Mouse (Mus musculus): Measurements from ENCODE around the gene Clec10a. TPM values are rescaled to one million over a fixed set of nuclear protein-coding genes. Genes with fewer than 3 reads are reported as not detected.

Clec10a gene
- polyA plus RNA-seq, 1 experiment from 2014 or later, result 1.4 TPM

DNA sequence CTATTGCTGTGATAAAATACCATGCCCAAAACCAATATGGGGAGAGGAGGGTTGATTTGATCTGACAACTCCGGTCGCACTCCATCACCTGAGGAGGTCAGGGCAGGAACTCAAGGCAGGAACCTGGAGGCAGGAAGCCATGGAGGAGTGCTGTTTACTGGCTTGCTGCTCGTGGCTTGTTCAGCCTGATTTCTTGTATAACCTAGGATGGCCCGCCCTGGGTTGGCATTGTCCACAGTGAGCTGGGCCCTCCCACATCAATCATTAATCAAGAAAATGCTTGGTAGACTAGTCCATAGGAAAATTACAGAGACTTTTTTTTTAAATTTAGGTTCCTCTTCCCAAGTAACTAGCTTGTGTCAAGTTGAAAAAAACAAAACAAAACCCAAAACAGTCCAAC, 18.5 kb downstream of the Clec10a start:
- no peak for ATAC-seq (ENCODE audit: low FRiP score, low TSS enrichment)
- Histone ChIP-seq H3K9me3 (ENCODE audit: control insufficient read depth, low read length) (no peaks in the 10 kb centered on the region), H3K27me3 (ENCODE audit: control insufficient read depth, insufficient read depth, low read length) (no peaks in the 10 kb centered on the region), H3K4me1 (ENCODE audit: control insufficient read depth, insufficient read depth, low read length) (no peaks in the 10 kb centered on the region), H3K4me3 (replicated peaks; ENCODE audit: low read depth, low read length) (no peak overlapping the region), H3K4me2 (ENCODE audit: low read length) (no peak overlapping the region), H3K36me3 (ENCODE audit: control insufficient read depth, insufficient read depth, low read length) (no peaks in the 10 kb centered on the region), H3K27ac (replicated peaks; ENCODE audit: low read depth, low read length) (no peak overlapping the region), H3K9ac (replicated peaks; ENCODE audit: low read length) (no peak overlapping the region)
- DNase-seq, result no peak
- WGBS, result 83% methylated on average over 4 of the region's 4 CpGs

GRCm38 (mm10) chr11:70177647-70178046, 21.6 kb downstream of the Clec10a start:
- ATAC-seq (ENCODE audit: low FRiP score, low TSS enrichment), result no peak
- Histone ChIP-seq H3K27ac (replicated peaks; ENCODE audit: low read depth, low read length) (no peak overlapping the region), H3K36me3 (ENCODE audit: control insufficient read depth, insufficient read depth, low read length) (no peaks in the 10 kb centered on the region), H3K4me2 (ENCODE audit: low read length) (no peak overlapping the region), H3K9me3 (ENCODE audit: control insufficient read depth, low read length) (no peaks in the 10 kb centered on the region), H3K4me1 (ENCODE audit: control insufficient read depth, insufficient read depth, low read length) (no peaks in the 10 kb centered on the region), H3K9ac (replicated peaks; ENCODE audit: low read length) (no peak overlapping the region), H3K4me3 (replicated peaks; ENCODE audit: low read depth, low read length) (no peak overlapping the region), H3K27me3 (ENCODE audit: control insufficient read depth, insufficient read depth, low read length) (no peaks in the 10 kb centered on the region)
- no peak for DNase-seq
- WGBS, result 73% methylated on average over 8 of the region's 8 CpGs

DNA sequence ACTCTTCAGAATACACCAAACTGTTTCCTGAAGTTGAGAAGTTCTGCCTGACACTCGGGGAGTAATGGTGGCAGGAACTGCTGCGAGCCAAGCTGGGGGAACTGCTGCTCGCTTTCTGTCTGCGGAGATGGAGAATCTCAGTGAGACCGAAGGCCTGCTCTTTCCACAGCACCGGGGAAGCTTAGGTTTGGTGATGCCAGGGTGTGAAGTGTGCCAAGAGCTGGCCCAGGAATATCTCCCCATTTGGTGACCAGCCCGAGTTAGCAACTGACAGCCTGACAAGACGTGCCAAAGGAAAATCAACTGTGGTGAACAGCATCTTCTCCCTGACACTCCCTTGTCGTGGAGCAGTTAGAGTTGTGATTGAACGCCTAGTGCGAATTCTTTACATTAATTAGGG, 22.3 kb downstream of the Clec10a start:
- no peaks in the 10 kb centered on the region for H3K4me1 ChIP-seq (ENCODE audit: control insufficient read depth, insufficient read depth, low read length)
- no peak overlapping the region for H3K4me2 ChIP-seq (ENCODE audit: low read length)
- 88% methylated on average over 11 of the region's 11 CpGs for WGBS
- DNase-seq (no peak), ATAC-seq (ENCODE audit: low FRiP score, low TSS enrichment) (no peak)
- no peak overlapping the region for H3K9ac ChIP-seq (replicated peaks; ENCODE audit: low read length)
- H3K4me3 ChIP-seq (replicated peaks; ENCODE audit: low read depth, low read length), result no peak overlapping the region
- H3K27ac ChIP-seq (replicated peaks; ENCODE audit: low read depth, low read length), result no peak overlapping the region
- H3K27me3 ChIP-seq (ENCODE audit: control insufficient read depth, insufficient read depth, low read length), result no peaks in the 10 kb centered on the region
- H3K36me3 ChIP-seq (ENCODE audit: control insufficient read depth, insufficient read depth, low read length), result no peaks in the 10 kb centered on the region
- H3K9me3 ChIP-seq (ENCODE audit: control insufficient read depth, low read length), result no peaks in the 10 kb centered on the region

DNA sequence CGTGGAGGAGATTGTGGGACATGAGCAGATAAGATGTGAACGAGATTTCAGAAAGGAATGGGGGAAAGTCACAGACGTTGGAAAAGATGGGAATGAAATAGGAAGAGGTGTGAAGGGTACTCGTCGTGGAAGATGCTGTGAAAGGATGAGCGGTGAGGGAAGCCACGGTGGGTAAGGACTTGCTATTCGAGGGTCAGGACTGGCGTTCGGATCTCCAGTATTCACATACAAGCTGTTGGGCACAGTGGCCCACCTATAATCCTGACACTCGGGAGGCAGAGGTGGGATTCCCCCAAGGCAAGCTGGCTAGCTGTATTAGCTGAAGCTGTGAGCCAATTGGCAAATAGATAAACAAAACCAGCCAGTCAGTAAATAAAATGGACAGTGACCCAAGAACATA, 22.8 kb downstream of the Clec10a start:
- H3K36me3 ChIP-seq (ENCODE audit: control insufficient read depth, insufficient read depth, low read length), result no peaks in the 10 kb centered on the region
- H3K4me3 ChIP-seq (replicated peaks; ENCODE audit: low read depth, low read length), result no peak overlapping the region
- no peak for DNase-seq
- ATAC-seq (ENCODE audit: low FRiP score, low TSS enrichment), result no peak
- H3K9me3 ChIP-seq (ENCODE audit: control insufficient read depth, low read length), result no peaks in the 10 kb centered on the region
- no peak overlapping the region for H3K9ac ChIP-seq (replicated peaks; ENCODE audit: low read length)
- H3K27me3 ChIP-seq (ENCODE audit: control insufficient read depth, insufficient read depth, low read length), result no peaks in the 10 kb centered on the region
- H3K27ac ChIP-seq (replicated peaks; ENCODE audit: low read depth, low read length), result no peak overlapping the region
- no peaks in the 10 kb centered on the region for H3K4me1 ChIP-seq (ENCODE audit: control insufficient read depth, insufficient read depth, low read length)
- H3K4me2 ChIP-seq (ENCODE audit: low read length), result no peak overlapping the region
- 83% methylated on average over 11 of the region's 11 CpGs for WGBS

DNA sequence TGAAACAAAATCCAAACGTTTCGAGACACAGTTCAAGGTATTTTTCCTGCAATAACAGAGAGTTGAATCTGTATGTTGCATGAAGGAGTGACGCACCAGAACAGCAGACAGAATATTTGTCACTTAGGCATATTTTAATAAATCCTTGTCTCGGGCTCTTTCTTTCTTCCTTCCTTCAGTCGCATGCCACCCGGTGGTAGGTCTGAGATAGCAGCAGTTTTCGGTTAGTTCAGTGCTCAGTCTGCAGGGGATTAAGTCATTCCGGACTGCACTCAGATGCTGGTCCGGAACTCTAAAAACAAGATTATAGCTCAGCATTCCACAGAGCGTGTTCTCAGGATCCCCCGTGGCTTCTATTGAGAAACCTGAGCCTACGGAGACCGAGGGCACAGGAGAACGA, 23.4 kb downstream of the Clec10a start:
- Histone ChIP-seq H3K4me3 (replicated peaks; ENCODE audit: low read depth, low read length) (no peak overlapping the region), H3K4me1 (ENCODE audit: control insufficient read depth, insufficient read depth, low read length) (no peaks in the 10 kb centered on the region), H3K27me3 (ENCODE audit: control insufficient read depth, insufficient read depth, low read length) (no peaks in the 10 kb centered on the region), H3K27ac (replicated peaks; ENCODE audit: low read depth, low read length) (no peak overlapping the region), H3K9ac (replicated peaks; ENCODE audit: low read length) (no peak overlapping the region), H3K36me3 (ENCODE audit: control insufficient read depth, insufficient read depth, low read length) (no peaks in the 10 kb centered on the region), H3K9me3 (ENCODE audit: control insufficient read depth, low read length) (no peaks in the 10 kb centered on the region), H3K4me2 (ENCODE audit: low read length) (0 out of 2 replicates have a peak overlapping the region, but pooled peaks have one; percentile 5)
- 23% methylated on average over 14 of the region's 14 CpGs for whole genome bisulfite sequencing
- no peak for ATAC-seq (ENCODE audit: low FRiP score, low TSS enrichment)
- peak; percentile 77 for DNase-seq

GRCm38 (mm10) chr11:70180496-70180895, 24.5 kb downstream of the Clec10a start:
- no peaks in the 10 kb centered on the region for H3K4me1 ChIP-seq (ENCODE audit: control insufficient read depth, insufficient read depth, low read length)
- DNase-seq (no peak), ATAC-seq (ENCODE audit: low FRiP score, low TSS enrichment) (no peak)
- WGBS, result 90% methylated on average over 4 of the region's 4 CpGs
- H3K4me3 ChIP-seq (replicated peaks; ENCODE audit: low read depth, low read length), result no peak overlapping the region
- no peaks in the 10 kb centered on the region for H3K9me3 ChIP-seq (ENCODE audit: control insufficient read depth, low read length)
- H3K4me2 ChIP-seq (ENCODE audit: low read length), result no peak overlapping the region
- H3K9ac ChIP-seq (replicated peaks; ENCODE audit: low read length), result no peak overlapping the region
- no peaks in the 10 kb centered on the region for H3K27me3 ChIP-seq (ENCODE audit: control insufficient read depth, insufficient read depth, low read length)
- no peaks in the 10 kb centered on the region for H3K36me3 ChIP-seq (ENCODE audit: control insufficient read depth, insufficient read depth, low read length)
- H3K27ac ChIP-seq (replicated peaks; ENCODE audit: low read depth, low read length), result no peak overlapping the region

DNA sequence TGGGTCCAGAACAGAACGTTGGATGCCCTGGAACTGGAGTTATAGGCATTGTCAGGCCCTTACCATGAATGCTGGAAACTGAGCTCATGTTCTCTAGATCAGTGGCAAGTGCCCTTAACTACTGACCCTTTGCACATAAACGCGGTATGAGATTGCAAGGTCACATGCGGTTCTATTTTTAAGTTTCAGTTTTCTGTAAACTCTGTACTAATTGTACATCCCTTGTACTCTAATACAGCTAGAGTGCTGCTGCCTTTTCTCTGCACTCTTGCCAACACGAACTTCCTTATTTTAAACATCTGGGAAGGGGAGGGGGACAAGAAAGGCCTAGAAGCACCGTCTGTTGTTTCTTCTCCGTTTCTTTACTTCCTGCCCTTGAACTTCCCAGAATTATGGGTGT, 29.1 kb downstream of the Clec10a start:
- WGBS, result 79% methylated on average over 7 of the region's 7 CpGs
- no peak overlapping the region for H3K27ac ChIP-seq (replicated peaks; ENCODE audit: low read depth, low read length)
- no peak overlapping the region for H3K4me2 ChIP-seq (ENCODE audit: low read length)
- no peak overlapping the region for H3K4me3 ChIP-seq (replicated peaks; ENCODE audit: low read depth, low read length)
- DNase-seq (no peak), ATAC-seq (ENCODE audit: low FRiP score, low TSS enrichment) (no peak)
- no peak overlapping the region for H3K9ac ChIP-seq (replicated peaks; ENCODE audit: low read length)
- no peaks in the 10 kb centered on the region for H3K36me3 ChIP-seq (ENCODE audit: control insufficient read depth, insufficient read depth, low read length)
- H3K4me1 ChIP-seq (ENCODE audit: control insufficient read depth, insufficient read depth, low read length), result no peaks in the 10 kb centered on the region
- no peaks in the 10 kb centered on the region for H3K27me3 ChIP-seq (ENCODE audit: control insufficient read depth, insufficient read depth, low read length)
- H3K9me3 ChIP-seq (ENCODE audit: control insufficient read depth, low read length), result no peaks in the 10 kb centered on the region

DNA sequence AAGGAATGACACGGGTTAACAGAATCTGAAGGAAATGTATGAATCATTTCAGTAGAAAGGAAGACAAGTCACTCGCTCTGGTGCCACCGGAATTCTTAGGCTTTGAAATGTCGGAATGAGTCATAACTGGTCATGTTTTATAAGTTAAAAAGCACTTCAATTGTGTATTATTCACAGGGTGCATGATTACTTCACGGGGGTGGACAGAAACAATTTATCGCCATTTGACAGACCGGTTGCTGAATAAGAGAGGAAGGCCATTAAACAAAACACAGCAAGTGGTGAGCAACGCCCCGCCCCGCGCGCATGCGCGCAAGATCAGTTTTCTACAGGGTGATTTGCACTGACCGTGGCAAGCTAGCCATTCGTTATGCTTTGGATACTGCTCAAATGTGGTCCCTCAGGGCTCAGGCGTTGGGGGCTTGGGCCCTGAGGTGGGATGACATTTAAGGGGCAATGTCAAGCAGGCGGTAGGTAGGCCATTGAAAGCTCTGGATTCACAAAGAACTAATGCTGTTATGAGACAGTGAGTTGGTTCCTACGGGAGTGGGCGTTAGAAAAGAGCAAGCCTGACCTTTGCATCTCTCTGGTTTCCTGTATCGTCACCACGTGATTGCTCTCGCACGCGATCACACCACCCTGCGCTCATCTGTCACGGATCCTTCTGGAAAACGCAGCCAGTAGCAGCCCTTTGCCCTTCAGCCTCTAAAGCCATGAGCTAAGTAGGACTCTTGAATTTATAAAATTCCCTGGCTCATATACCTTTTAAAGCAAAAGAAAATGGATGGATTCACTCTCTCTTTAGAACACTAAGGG, 33.5 kb downstream of the Clec10a start:
- Histone ChIP-seq H3K4me2 (ENCODE audit: low read length) (no peak overlapping the region), H3K36me3 (ENCODE audit: control insufficient read depth, insufficient read depth, low read length) (no peaks in the 10 kb centered on the region), H3K4me1 (ENCODE audit: control insufficient read depth, insufficient read depth, low read length) (no peaks in the 10 kb centered on the region), H3K9ac (replicated peaks; ENCODE audit: low read length) (no peak overlapping the region), H3K9me3 (ENCODE audit: control insufficient read depth, low read length) (no peaks in the 10 kb centered on the region), H3K4me3 (replicated peaks; ENCODE audit: low read depth, low read length) (no peak overlapping the region), H3K27me3 (ENCODE audit: control insufficient read depth, insufficient read depth, low read length) (no peaks in the 10 kb centered on the region), H3K27ac (replicated peaks; ENCODE audit: low read depth, low read length) (no peak overlapping the region)
- DNase-seq, result no peak
- ATAC-seq (ENCODE audit: low FRiP score, low TSS enrichment), result no peak
- 87% methylated on average over 28 of the region's 28 CpGs for WGBS

DNA sequence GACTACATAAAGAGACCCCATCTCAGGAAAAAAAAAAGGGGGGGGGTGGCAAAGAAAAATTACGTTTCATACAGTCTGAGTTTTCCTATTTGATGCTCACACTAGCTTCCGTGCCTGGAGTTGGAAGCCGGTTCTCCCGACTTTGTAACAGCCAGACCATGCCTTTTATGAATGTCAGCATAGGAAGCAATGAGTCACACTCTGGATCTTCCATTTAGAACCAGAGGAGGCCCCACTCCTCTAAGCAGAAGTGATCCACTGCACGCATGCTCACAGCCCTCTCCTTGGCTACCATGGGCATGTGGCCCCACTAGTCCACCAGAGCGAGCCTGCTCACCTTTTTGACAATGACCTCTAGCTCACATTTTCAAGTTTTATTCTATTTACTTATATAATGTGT, 35.2 kb downstream of the Clec10a start:
- DNase-seq, result no peak
- H3K9ac ChIP-seq (replicated peaks; ENCODE audit: low read length), result no peak overlapping the region
- no peak overlapping the region for H3K27ac ChIP-seq (replicated peaks; ENCODE audit: low read depth, low read length)
- no peaks in the 10 kb centered on the region for H3K27me3 ChIP-seq (ENCODE audit: control insufficient read depth, insufficient read depth, low read length)
- H3K9me3 ChIP-seq (ENCODE audit: control insufficient read depth, low read length), result no peaks in the 10 kb centered on the region
- no peak overlapping the region for H3K4me3 ChIP-seq (replicated peaks; ENCODE audit: low read depth, low read length)
- H3K4me2 ChIP-seq (ENCODE audit: low read length), result no peak overlapping the region
- 86% methylated on average over 6 of the region's 6 CpGs for WGBS
- H3K36me3 ChIP-seq (ENCODE audit: control insufficient read depth, insufficient read depth, low read length), result no peaks in the 10 kb centered on the region
- no peak for ATAC-seq (ENCODE audit: low FRiP score, low TSS enrichment)
- no peaks in the 10 kb centered on the region for H3K4me1 ChIP-seq (ENCODE audit: control insufficient read depth, insufficient read depth, low read length)
